Mouse (Mus musculus): Measurements from ENCODE around the gene Zfp335.

- no peak for TF ChIP-seq CTCF (IDR thresholded peaks at IDR 0.05; ENCODE audit: low read depth)
- TF ChIP-seq EP300 (IDR thresholded peaks at IDR 0.05; ENCODE audit: low read depth), result no peak
Measured at GRCm38 (mm10) chr2:164916820-164917219, 5.3 kb upstream of the Zfp335 start.

Data from heart, postnatal 0 days (tissue).